Mouse (Mus musculus) heart, postnatal 0 days (tissue): Measurements from ENCODE around the gene Btnl4. TPM values are rescaled to one million over a fixed set of nuclear protein-coding genes. Genes with fewer than 3 reads are reported as not detected.

ENCODE experiments used
- ATAC-seq: fragments of 200-750 bp; cut with Nextera tagmentation; 2 replicates; pipeline ENCODE4 v1.8.0; 2017; ENCODE audit warnings: low read depth, moderate number of reproducible peaks, moderate library complexity; ENCODE audit not compliant: insufficient read depth
- DNase-seq: peaks from one replicate; pipeline ENCODE4 v3.0.0-alpha.2; 2016; ENCODE audit warnings: low spot score
- H3K27ac ChIP-seq: fragments of 300-500 bp; sonication (generic); 2 replicates; pipeline ENCODE4 v1.5.1; 2014; ENCODE audit warnings: low read depth, mild to moderate bottlenecking
- H3K27me3 ChIP-seq: fragments of 300-500 bp; sonication (generic); 2 replicates; pipeline ENCODE4 v1.6.1; 2014; ENCODE audit warnings: low read length, mixed read lengths; ENCODE audit not compliant: control insufficient read depth, insufficient read depth
- H3K36me3 ChIP-seq: fragments of 300-500 bp; sonication (generic); replicated peaks from 2 replicates; pipeline ENCODE4 v1.6.1; 2014; ENCODE audit warnings: low read length, mixed read lengths; ENCODE audit not compliant: control insufficient read depth, insufficient read depth
- H3K4me1 ChIP-seq: fragments of 300-500 bp; sonication (generic); 2 replicates; pipeline ENCODE4 v1.6.1; 2014; ENCODE audit warnings: antibody characterized with exemption; ENCODE audit not compliant: control insufficient read depth, insufficient read depth
- H3K4me2 ChIP-seq: fragments of 300-500 bp; sonication (generic); 2 replicates; pipeline ENCODE4 v1.6.1; 2014; ENCODE audit warnings: low read depth, mild to moderate bottlenecking, low read length, moderate library complexity
- H3K4me3 ChIP-seq: fragments of 300-500 bp; sonication (generic); 2 replicates; pipeline ENCODE4 v1.5.1; 2014; ENCODE audit warnings: low read depth, low read length
- H3K9ac ChIP-seq: fragments of 300-500 bp; sonication (generic); replicated peaks from 2 replicates; pipeline ENCODE4 v1.6.1; 2014; ENCODE audit warnings: low read depth, low read length, mixed read lengths
- H3K9me3 ChIP-seq: fragments of 300-500 bp; sonication (generic); replicated peaks from 2 replicates; pipeline ENCODE4 v1.6.1; 2016; ENCODE audit warnings: low read length; ENCODE audit not compliant: control insufficient read depth
- CTCF ChIP-seq: IDR thresholded peaks from 2 replicates; pipeline ENCODE4 v1.5.1; 2016; ENCODE audit warnings: antibody characterized with exemption, control low read depth, low read depth
- EP300 ChIP-seq: IDR thresholded peaks from 2 replicates; pipeline ENCODE4 v1.6.1; 2016; ENCODE audit warnings: antibody characterized with exemption, low read depth
- WGBS: fragments of 180-500 bp; shearing (Covaris S2); extraction: QIAGEN DNeasy Blood & Tissue Kit; methylation state at CpG from one replicate; pipeline ENCODE4 v1.1.7; 2014; 5-methylcytosine and 5-hydroxymethylcytosine counted together
- polyA plus RNA-seq: library from polyadenylated mRNA; unstranded; fragments of >200 nt; fragmentation: Nextera tagmentation; extraction: Ambion mirVana; gene quantifications from 2 replicates; pipeline ENCODE4 v1.2.1, GENCODE M21; 2015
- total RNA-seq: library from RNA; depleted of rRNA; stranded (reverse); fragments of >200 nt; gene quantifications from 2 replicates; pipeline ENCODE4 v1.2.3, GENCODE M21; 2014; ENCODE audit warnings: low replicate concordance; rRNA removed

The Btnl4 gene
- total and polyA plus RNA-seq, 2 experiments from 2014 or later = not detected

DNA sequence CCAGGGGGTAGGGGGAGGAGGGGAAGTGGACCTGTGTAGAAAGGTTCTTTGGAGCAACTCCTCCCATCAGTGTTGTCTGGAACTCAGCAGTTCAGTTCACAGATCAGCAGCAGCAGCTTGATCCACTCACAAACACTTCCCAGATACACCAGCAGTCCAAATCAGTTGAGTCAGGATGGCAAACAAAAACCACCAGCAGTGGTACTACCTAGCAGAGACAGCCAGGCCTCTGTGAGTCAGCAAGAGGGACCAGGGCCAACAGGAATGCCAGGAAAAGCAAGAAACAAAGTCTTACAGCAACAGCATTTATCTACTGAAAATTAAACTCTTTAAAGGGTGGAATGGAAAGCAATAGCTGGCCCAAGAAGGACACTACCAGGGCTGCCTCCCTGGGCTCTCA lies 49.5 kb downstream of the Btnl4 start:
- Histone ChIP-seq H3K27ac (no peak overlapping the region), H3K36me3 (no peaks in the 10 kb centered on the region), H3K4me3 (no peak overlapping the region), H3K4me1 (no peaks in the 10 kb centered on the region), H3K27me3 (no peaks in the 10 kb centered on the region), H3K9me3 (no peaks in the 10 kb centered on the region), H3K4me2 (no peak overlapping the region), H3K9ac (no peak overlapping the region)
- no peak for DNase-seq
- no peak for TF ChIP-seq CTCF
- no peak for TF ChIP-seq EP300
- ATAC-seq = no peak

DNA sequence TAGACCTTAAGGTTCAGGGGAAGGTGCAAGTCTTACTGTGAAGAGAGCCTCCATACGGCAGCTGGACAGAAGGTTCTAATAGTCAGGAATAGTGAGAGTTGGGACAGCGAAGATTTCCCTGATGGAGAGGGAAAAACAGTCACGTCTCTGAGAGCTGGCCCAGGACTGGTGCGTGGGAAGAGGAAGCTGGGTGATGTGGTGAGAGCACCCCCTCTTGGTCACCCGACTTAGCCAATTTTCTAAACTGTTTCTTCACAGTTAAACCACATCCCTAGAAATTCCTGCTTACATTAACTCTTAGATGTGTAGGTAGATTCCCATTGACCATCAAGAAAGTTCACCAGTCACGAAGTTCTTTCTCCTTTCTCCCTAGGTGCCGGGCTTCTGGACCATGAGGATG lies 57.1 kb downstream of the Btnl4 start:
- 51% methylated on average over 7 of the region's 7 CpGs for WGBS
- ATAC-seq = no peak

More for the DNA sequence above, 57.1 kb downstream of the Btnl4 start:
- no peak for DNase-seq
- TF ChIP-seq CTCF (no peak), EP300 (no peak)
- no peaks in the 10 kb centered on the region for H3K36me3 ChIP-seq
- no peak overlapping the region for H3K9ac ChIP-seq
- H3K4me2 ChIP-seq = no peak overlapping the region
- no peaks in the 10 kb centered on the region for H3K9me3 ChIP-seq
- no peaks in the 10 kb centered on the region for H3K27me3 ChIP-seq
- no peaks in the 10 kb centered on the region for H3K4me1 ChIP-seq
- H3K27ac ChIP-seq = no peak overlapping the region
- no peak overlapping the region for H3K4me3 ChIP-seq

Other genes starting within 250 kb of the Btnl4 start
- not detected in 2 replicates for gene H2-Ob, start 238.4 kb downstream of the Btnl4 start, total RNA-seq
- 0.08 and 0.14 TPM in 2 replicates for gene H2-Ob, start 238.4 kb downstream of the Btnl4 start, polyA plus RNA-seq
- 0.69 and 4.1 TPM in 2 replicates for gene H2-Ab1, start 219.6 kb downstream of the Btnl4 start, total RNA-seq
- 2.0 and 3.6 TPM in 2 replicates for gene H2-Ab1, start 219.6 kb downstream of the Btnl4 start, polyA plus RNA-seq
- 5.8 TPM in 1 of 2 replicates, not detected in the other for gene H2-Aa, start 189.5 kb downstream of the Btnl4 start, total RNA-seq
- 1.7 and 2.5 TPM in 2 replicates for gene H2-Aa, start 189.5 kb downstream of the Btnl4 start, polyA plus RNA-seq
- gene H2-Eb1, start 171.5 kb downstream of the Btnl4 start, total RNA-seq = 1.2 TPM in 1 of 2 replicates, not detected in the other
- 4.1 and 4.4 TPM in 2 replicates for gene H2-Eb1, start 171.5 kb downstream of the Btnl4 start, polyA plus RNA-seq
- gene H2-Eb2, start 151.7 kb downstream of the Btnl4 start, total RNA-seq = not detected in 2 replicates
- not detected in 2 replicates for gene H2-Eb2, start 151.7 kb downstream of the Btnl4 start, polyA plus RNA-seq
- not detected in 2 replicates for gene Btnl2, start 122.5 kb downstream of the Btnl4 start, total RNA-seq
- gene Btnl2, start 122.5 kb downstream of the Btnl4 start, polyA plus RNA-seq = not detected in 2 replicates
- gene Btnl1, start 100.2 kb downstream of the Btnl4 start, total RNA-seq = not detected in 2 replicates
- gene Btnl1, start 100.2 kb downstream of the Btnl4 start, polyA plus RNA-seq = not detected in 2 replicates
- not detected in 2 replicates for gene BC051142, start 78.5 kb downstream of the Btnl4 start, total RNA-seq
- 0.41 and 0.62 TPM in 2 replicates for gene BC051142, start 78.5 kb downstream of the Btnl4 start, polyA plus RNA-seq
- not detected in 2 replicates for gene Btnl6, start 40.0 kb upstream of the Btnl4 start, total RNA-seq
- not detected in 2 replicates for gene Btnl6, start 40.0 kb upstream of the Btnl4 start, polyA plus RNA-seq
- gene Notch4, start 87.0 kb upstream of the Btnl4 start, total RNA-seq = 40.7 and 43.2 TPM in 2 replicates
- gene Notch4, start 87.0 kb upstream of the Btnl4 start, polyA plus RNA-seq = 6.3 and 6.8 TPM in 2 replicates
- gene Gpsm3, start 112.5 kb upstream of the Btnl4 start, total RNA-seq = 0.53 and 3.1 TPM in 2 replicates
- 5.9 and 6.0 TPM in 2 replicates for gene Gpsm3, start 112.5 kb upstream of the Btnl4 start, polyA plus RNA-seq
- gene Pbx2, start 113.9 kb upstream of the Btnl4 start, total RNA-seq = 42.6 and 59.1 TPM in 2 replicates
- 3.3 and 4.4 TPM in 2 replicates for gene Pbx2, start 113.9 kb upstream of the Btnl4 start, polyA plus RNA-seq
- gene Ager, start 120.5 kb upstream of the Btnl4 start, total RNA-seq = 2.7 and 5.8 TPM in 2 replicates
- 0.85 and 1.9 TPM in 2 replicates for gene Ager, start 120.5 kb upstream of the Btnl4 start, polyA plus RNA-seq
- gene Rnf5, start 126.4 kb upstream of the Btnl4 start, total RNA-seq = 29.6 and 42.5 TPM in 2 replicates
- 79.9 and 86.5 TPM in 2 replicates for gene Rnf5, start 126.4 kb upstream of the Btnl4 start, polyA plus RNA-seq
- gene Agpat1, start 126.9 kb upstream of the Btnl4 start, total RNA-seq = 112 and 120 TPM in 2 replicates
- 39.1 and 39.6 TPM in 2 replicates for gene Agpat1, start 126.9 kb upstream of the Btnl4 start, polyA plus RNA-seq
- 0.15 and 0.93 TPM in 2 replicates for gene Egfl8, start 138.7 kb upstream of the Btnl4 start, total RNA-seq
- gene Egfl8, start 138.7 kb upstream of the Btnl4 start, polyA plus RNA-seq = 0.97 and 1.3 TPM in 2 replicates
- gene Ppt2, start 151.2 kb upstream of the Btnl4 start, total RNA-seq = 35.7 and 37.4 TPM in 2 replicates
- 24.0 and 25.7 TPM in 2 replicates for gene Ppt2, start 151.2 kb upstream of the Btnl4 start, polyA plus RNA-seq
- gene Prrt1, start 152.2 kb upstream of the Btnl4 start, total RNA-seq = 0.35 TPM in 1 of 2 replicates, not detected in the other
- gene Prrt1, start 152.2 kb upstream of the Btnl4 start, polyA plus RNA-seq = 0.16 and 0.19 TPM in 2 replicates
- 2.6 and 7.1 TPM in 2 replicates for gene Fkbpl, start 167.4 kb upstream of the Btnl4 start, total RNA-seq
- 12.3 and 13.4 TPM in 2 replicates for gene Fkbpl, start 167.4 kb upstream of the Btnl4 start, polyA plus RNA-seq
- gene Atf6b, start 169.8 kb upstream of the Btnl4 start, total RNA-seq = 15.8 and 16.6 TPM in 2 replicates
- gene Atf6b, start 169.8 kb upstream of the Btnl4 start, polyA plus RNA-seq = 22.5 and 24.3 TPM in 2 replicates
- gene Tnxb, start 193.2 kb upstream of the Btnl4 start, total RNA-seq = 24.5 and 26.8 TPM in 2 replicates
- 1.8 and 2.0 TPM in 2 replicates for gene Tnxb, start 193.2 kb upstream of the Btnl4 start, polyA plus RNA-seq